Mouse (Mus musculus) kidney, embryonic 16.5 days (tissue): ENCODE measurements at regions not wholly inside any gene's neighbourhood (a gene's known extent, or its start where the extent isn't known, plus 50 kb on each side); places are given as distances from the start of the nearest gene placed in this dataset.
"Not testable (repeated sequence)": the region's sequence is repeated elsewhere in the genome, so short reads cannot be mapped to it uniquely, and the experiment has no call there.

ENCODE experiments used
- ATAC-seq: fragments of 200-750 bp; cut with Nextera tagmentation; 2 replicates; pipeline ENCODE4 v1.8.0; 2017; ENCODE audit warnings: moderate TSS enrichment; ENCODE audit not compliant: low FRiP score, low TSS enrichment
- H3K27ac ChIP-seq: fragments of 300-500 bp; sonication (generic); 2 replicates; pipeline ENCODE4 v1.5.1; 2014; ENCODE audit warnings: low read length
- H3K27me3 ChIP-seq: fragments of 300-500 bp; sonication (generic); 2 replicates; pipeline ENCODE4 v1.6.1; 2014; ENCODE audit warnings: low read length, control low read depth, mixed read lengths; ENCODE audit not compliant: insufficient read depth
- H3K36me3 ChIP-seq: fragments of 300-500 bp; sonication (generic); 2 replicates; pipeline ENCODE4 v1.6.1; 2014; ENCODE audit warnings: low read length, control low read depth, mixed read lengths; ENCODE audit not compliant: insufficient read depth
- H3K4me1 ChIP-seq: fragments of 300-500 bp; sonication (generic); 2 replicates; pipeline ENCODE4 v1.6.1; 2014; ENCODE audit warnings: low read length, control low read depth, mixed read lengths; ENCODE audit not compliant: insufficient read depth
- H3K4me2 ChIP-seq: fragments of 300-500 bp; sonication (generic); replicated peaks from 2 replicates; pipeline ENCODE4 v1.6.1; 2014; ENCODE audit warnings: low read depth, low read length
- H3K4me3 ChIP-seq: fragments of 300-500 bp; sonication (generic); 2 replicates; pipeline ENCODE4 v1.5.1; 2014; ENCODE audit warnings: mild to moderate bottlenecking, low read length
- H3K9ac ChIP-seq: fragments of 300-500 bp; sonication (generic); replicated peaks from 2 replicates; pipeline ENCODE4 v1.6.1; 2014; ENCODE audit warnings: low read length
- H3K9me3 ChIP-seq: fragments of 300-500 bp; sonication (generic); 2 replicates; pipeline ENCODE4 v1.6.1; 2016; ENCODE audit warnings: low read length, control low read depth
- WGBS: fragments of 180-500 bp; shearing (Covaris S2); extraction: QIAGEN DNeasy Blood & Tissue Kit; methylation state at CpG from one replicate; pipeline ENCODE4 v1.1.7; 2014; 5-methylcytosine and 5-hydroxymethylcytosine counted together

- Histone ChIP-seq H3K27ac (no peak overlapping the region), H3K9ac (no peak overlapping the region), H3K4me3 (no peak overlapping the region), H3K4me1 (no peaks in the 10 kb centered on the region), H3K4me2 (no peak overlapping the region), H3K9me3 (no peaks in the 10 kb centered on the region), H3K27me3 (no peaks in the 10 kb centered on the region), H3K36me3 (no peaks in the 10 kb centered on the region)
- ATAC-seq = peak; percentile 42; the same call in 1 of the 2 replicates
- 39% methylated on average over 15 of the region's 15 CpGs for WGBS
These were observed 118.1 kb downstream of the Mmrn1 start for GRCm38 (mm10) chr6:61042667-61043523.

DNA sequence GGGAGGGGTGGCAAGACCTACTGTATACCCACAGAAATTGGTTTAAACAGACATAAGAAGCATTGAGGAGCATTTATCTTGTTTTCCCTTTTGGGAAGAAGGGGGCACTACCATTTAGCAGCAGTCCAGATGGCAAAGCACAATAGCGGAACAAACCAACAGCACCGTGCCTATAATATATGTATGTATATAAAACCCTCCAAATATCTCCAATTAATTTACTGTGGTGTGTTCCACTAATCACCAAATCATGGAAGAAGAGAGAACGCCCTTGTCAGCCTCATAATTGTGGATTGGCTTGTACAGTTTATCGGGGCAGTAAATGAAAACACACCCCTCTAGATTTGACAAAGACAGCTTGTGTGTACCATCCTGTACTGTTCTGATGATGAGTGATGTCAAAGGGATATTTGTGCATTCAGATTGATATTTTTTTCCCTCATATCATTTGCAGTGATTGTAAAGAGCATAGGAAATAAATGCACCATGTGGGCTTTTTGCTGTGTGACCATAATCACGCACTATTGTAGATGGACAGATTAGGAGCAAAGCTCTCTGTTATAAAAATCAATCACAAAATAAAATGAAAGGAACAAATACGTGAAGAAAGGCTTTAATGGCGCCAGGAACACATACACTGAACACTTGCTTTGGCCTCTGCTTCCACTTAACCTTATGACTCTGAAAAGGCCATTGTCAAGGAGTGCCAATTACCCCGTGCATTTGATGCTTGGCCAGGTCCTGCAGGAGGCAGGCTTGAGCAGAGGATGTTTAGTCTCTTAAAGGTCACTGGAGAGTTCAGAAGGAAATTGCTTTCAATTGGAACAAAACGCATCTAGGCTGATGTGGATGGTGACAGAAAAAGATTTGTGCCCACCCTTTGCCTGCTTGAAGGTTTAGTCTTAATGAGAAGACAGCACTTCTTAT is 119.0 kb downstream of the Mmrn1 start:
- ATAC-seq = no peak
- WGBS = 78% methylated on average over 9 of the region's 9 CpGs
- Histone ChIP-seq H3K4me3 (no peak overlapping the region), H3K4me1 (no peaks in the 10 kb centered on the region), H3K27me3 (no peaks in the 10 kb centered on the region), H3K27ac (no peak overlapping the region), H3K9me3 (no peaks in the 10 kb centered on the region), H3K36me3 (no peaks in the 10 kb centered on the region), H3K4me2 (no peak overlapping the region), H3K9ac (no peak overlapping the region)

- H3K9me3 ChIP-seq = not testable (repeated sequence)
- 81% methylated on average over 6 of the region's 6 CpGs for WGBS
These were observed 122.9 kb downstream of the Mmrn1 start for GRCm38 (mm10) chr6:61047667-61048066.

DNA sequence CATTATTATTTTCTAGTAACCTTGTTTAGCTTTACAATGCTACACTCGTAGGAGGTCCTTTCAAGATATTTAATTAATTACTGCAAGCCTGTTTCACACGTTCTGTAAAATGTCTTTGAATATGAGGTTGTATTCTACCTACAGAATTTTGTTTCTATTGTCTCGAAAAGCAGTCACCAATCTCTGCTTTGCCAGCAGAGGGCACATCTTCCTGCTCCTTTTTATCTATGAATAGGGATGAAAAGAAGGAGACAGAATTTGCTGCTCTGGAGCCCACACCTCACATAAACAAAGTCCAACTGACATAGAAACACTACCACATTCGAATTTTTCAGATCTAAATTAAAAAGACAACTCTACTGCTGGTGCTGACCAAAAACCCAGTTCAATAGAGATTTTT is 117.0 kb upstream of the Ccser1 start:
- Histone ChIP-seq H3K36me3 (no peaks in the 10 kb centered on the region), H3K4me3 (no peak overlapping the region), H3K27ac (no peak overlapping the region), H3K9ac (no peak overlapping the region), H3K27me3 (no peaks in the 10 kb centered on the region), H3K4me2 (no peak overlapping the region), H3K4me1 (peaks cover 17% of the 10 kb centered on the region), H3K9me3 (no peaks in the 10 kb centered on the region)
- ATAC-seq = no peak
- WGBS = 33% methylated on average over 4 of the region's 4 CpGs

More at GRCm38 (mm10) chr6:61047667-61048066, 122.9 kb downstream of the Mmrn1 start:
- H3K27ac ChIP-seq, H3K36me3 ChIP-seq, H3K27me3 ChIP-seq, H3K4me2 ChIP-seq, H3K9ac ChIP-seq, H3K4me1 ChIP-seq, ATAC-seq, H3K4me3 ChIP-seq: not testable (repeated sequence)

DNA sequence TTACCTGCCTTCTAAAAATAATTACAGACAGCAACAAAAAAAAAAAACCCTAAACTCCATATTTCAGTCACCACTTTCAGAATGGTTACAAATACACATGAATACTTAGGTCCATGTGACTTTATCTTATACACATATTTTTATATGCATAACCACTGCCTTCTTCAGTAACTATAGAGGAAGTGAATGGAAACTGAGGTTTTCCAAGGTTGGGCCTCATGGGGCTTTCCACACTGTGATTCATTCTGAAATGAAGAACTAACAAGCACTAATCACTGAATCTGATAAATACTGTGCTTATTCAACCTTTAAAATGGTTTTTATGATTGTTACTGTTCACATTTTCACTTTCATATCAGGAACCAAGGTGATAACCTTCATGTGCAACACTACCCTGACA is 114.4 kb upstream of the Ccser1 start:
- H3K36me3 ChIP-seq = no peaks in the 10 kb centered on the region
- no peak overlapping the region for H3K9ac ChIP-seq
- no peaks in the 10 kb centered on the region for H3K9me3 ChIP-seq
- H3K4me3 ChIP-seq = no peak overlapping the region
- no peak for ATAC-seq
- H3K27ac ChIP-seq = no peak overlapping the region
- peaks cover 19% of the 10 kb centered on the region for H3K4me1 ChIP-seq
- no peak overlapping the region for H3K4me2 ChIP-seq
- H3K27me3 ChIP-seq = no peaks in the 10 kb centered on the region

DNA sequence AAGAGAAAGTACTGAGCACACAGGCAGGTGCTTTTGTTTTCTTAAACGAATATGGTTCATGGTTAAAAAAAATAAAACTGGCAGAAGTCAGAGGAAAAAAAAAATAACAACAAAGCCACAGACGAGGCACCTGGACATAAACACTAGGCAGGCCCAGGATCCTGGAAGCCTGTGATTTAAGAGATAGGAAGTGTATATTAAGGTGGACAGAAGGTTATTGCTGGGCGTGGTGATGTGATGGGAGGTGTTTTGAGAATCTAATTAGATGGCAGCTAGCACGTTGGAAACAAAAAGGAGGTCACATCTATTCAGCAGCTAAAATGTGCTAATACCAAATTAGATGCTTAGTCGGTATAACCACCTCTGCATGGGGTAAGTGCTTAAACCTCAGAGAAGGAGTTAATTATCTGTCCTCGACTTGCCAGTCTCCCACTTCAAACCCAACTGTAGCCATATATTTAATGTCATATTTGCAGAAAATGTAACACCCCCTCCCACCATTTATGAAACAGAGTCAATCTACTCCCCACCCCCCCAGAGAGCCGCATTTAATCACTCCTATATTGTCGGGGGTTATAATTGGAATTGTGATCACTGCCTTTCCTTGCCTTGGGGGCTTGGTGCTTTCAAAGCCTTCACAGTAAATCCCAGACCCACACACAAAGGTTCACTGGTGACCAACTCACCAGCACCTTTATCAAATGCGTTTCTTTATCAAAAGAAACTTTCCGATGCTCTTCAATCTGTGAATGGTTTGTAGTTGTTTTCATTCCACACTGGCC is 113.4 kb upstream of the Ccser1 start:
- no peak for ATAC-seq

DNA sequence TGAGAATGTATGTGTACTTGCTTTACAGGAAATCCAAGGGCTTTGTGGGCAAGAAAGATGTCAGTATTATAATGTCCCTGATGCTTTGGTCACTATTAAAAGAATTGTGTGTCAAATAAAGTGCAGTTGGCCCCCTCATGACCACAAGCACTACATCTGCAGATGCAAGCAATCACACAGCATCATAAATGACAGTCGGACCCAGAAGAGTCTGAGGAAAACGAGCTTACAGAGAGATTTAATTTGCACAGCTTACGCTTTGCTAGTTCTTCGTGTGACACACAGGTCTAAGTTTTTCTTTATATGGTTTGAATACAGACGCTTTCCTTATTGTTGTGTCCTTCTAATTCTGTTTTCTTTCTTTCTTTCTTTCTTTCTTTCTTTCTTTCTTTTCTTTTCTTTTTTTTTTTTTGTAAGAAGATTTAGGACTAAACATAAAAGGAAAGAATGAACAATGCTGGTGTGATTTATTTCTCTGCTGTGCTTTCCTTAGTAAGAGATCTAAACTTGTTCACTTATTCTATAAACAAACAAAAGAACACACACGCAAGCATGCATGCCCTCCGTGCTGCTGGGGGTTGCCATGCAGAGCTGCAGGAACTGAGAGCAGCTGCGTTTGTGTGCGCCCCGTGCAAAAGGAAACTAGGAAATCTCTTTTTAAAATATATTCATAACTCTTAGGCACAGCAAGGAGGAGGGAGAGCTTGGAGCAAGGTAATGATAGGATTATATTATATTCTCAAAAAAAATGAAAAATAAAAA is 112.6 kb upstream of the Ccser1 start:
- no peaks in the 10 kb centered on the region for H3K36me3 ChIP-seq
- peaks cover 19% of the 10 kb centered on the region for H3K4me1 ChIP-seq
- H3K9me3 ChIP-seq = no peaks in the 10 kb centered on the region
- no peaks in the 10 kb centered on the region for H3K27me3 ChIP-seq
- peak; percentile 82; the same call in 1 of the 2 replicates for ATAC-seq
- no peak overlapping the region for H3K9ac ChIP-seq
- no peak overlapping the region for H3K27ac ChIP-seq
- peak overlapping the region; percentile 46 for H3K4me2 ChIP-seq
- H3K4me3 ChIP-seq = no peak overlapping the region
- WGBS = 17% methylated on average over 10 of the region's 10 CpGs

More for the DNA sequence above, 113.4 kb upstream of the Ccser1 start:
- Histone ChIP-seq H3K9me3 (no peaks in the 10 kb centered on the region), H3K4me2 (no peak overlapping the region), H3K27me3 (no peaks in the 10 kb centered on the region), H3K27ac (no peak overlapping the region), H3K4me1 (peaks cover 19% of the 10 kb centered on the region), H3K36me3 (no peaks in the 10 kb centered on the region), H3K9ac (no peak overlapping the region), H3K4me3 (no peak overlapping the region)
- WGBS = 48% methylated on average over 10 of the region's 10 CpGs

DNA sequence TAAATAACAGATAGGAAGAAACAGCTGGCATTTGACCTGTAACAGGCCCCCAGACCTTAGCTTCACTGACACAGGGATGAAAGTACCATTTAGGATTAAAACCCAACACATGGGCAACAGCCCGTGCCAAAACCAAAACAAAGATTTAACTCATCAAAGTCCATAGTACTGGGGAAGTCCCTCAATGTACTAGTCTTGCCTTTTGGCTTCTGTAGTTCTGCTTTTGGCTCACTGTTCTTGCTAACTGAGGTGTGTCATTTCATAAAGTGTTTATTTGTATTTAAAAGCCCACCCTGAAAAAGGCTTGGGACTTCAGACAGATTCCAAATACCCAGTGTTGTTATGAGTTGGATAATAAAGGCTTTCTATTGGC is 112.0 kb upstream of the Ccser1 start:
- Histone ChIP-seq H3K4me2 (peak overlapping the region; percentile 46), H3K9ac (no peak overlapping the region), H3K9me3 (no peaks in the 10 kb centered on the region), H3K36me3 (no peaks in the 10 kb centered on the region), H3K27ac (no peak overlapping the region), H3K4me3 (no peak overlapping the region), H3K4me1 (peaks cover 19% of the 10 kb centered on the region), H3K27me3 (no peaks in the 10 kb centered on the region)
- ATAC-seq = peak; percentile 71; the same call in 1 of the 2 replicates
- 0% methylated on average over 1 of the region's 1 CpGs for WGBS

DNA sequence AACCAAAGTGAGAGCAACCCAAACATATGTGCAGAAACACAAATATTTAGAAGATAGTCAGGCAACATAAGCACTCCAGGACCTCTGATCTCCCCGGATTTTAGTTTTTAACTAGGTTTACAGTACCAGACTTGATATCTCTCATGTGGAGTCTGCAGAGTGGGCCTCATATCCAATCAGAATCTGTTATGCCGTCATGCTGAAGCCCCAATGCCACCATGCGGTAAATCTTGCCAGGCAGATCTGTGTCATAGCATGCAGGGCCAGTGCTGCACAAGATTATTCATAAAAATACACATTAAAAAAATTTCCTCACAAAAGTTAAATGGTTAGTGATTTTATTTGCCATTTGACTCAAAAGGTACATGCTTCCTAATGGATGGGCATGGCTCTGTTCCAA is 106.9 kb upstream of the Ccser1 start:
- WGBS = 88% methylated on average over 3 of the region's 3 CpGs
- H3K27ac ChIP-seq = no peak overlapping the region
- H3K9ac ChIP-seq = no peak overlapping the region
- H3K27me3 ChIP-seq = no peaks in the 10 kb centered on the region
- no peaks in the 10 kb centered on the region for H3K9me3 ChIP-seq
- H3K36me3 ChIP-seq = no peaks in the 10 kb centered on the region
- no peak overlapping the region for H3K4me3 ChIP-seq
- no peak overlapping the region for H3K4me2 ChIP-seq
- ATAC-seq = no peak
- peaks cover 2% of the 10 kb centered on the region for H3K4me1 ChIP-seq
